Mouse (Mus musculus) MEL (cell line): ENCODE results near the gene Adprm.

Experiments
- CTCF ChIP-seq, 3 experiments: IDR thresholded peaks in 2 of 3; conservative IDR thresholded peaks in 1 of 3; 2 replicates each; pipeline ENCODE4 v1.5.1; 2011 to 2012; ENCODE audit warnings: low read length in 3 of 3, low read depth in 2 of 3, mild to moderate bottlenecking in 2 of 3, improper control_type of control experiment in 1 of 3, inconsistent platforms in 1 of 3, mixed read lengths in 1 of 3, moderate library complexity in 1 of 3; ENCODE audit not compliant: control insufficient read depth in 1 of 3, insufficient read depth in 1 of 3, poor library complexity in 1 of 3, severe bottlenecking in 1 of 3
- ELF1 ChIP-seq: IDR thresholded peaks from 2 replicates; pipeline ENCODE4 v1.6.1; 2014; ENCODE audit warnings: low read depth, mild to moderate bottlenecking, inconsistent platforms, low read length, improper control_type of control experiment, moderate library complexity
- EP300 ChIP-seq, 2 experiments: IDR thresholded peaks; 2 replicates each; pipeline ENCODE4 v1.6.1; 2011; ENCODE audit warnings: improper control_type of control experiment in 2 of 2, low read length in 2 of 2, low read depth in 1 of 2, mild to moderate bottlenecking in 1 of 2
- GATA1 ChIP-seq: IDR thresholded peaks from 2 replicates; pipeline ENCODE4 v1.6.1; 2011; ENCODE audit warnings: low read depth, low read length, improper control_type of control experiment
- HCFC1 ChIP-seq: IDR thresholded peaks from 2 replicates; pipeline ENCODE4 v1.6.1; 2012; ENCODE audit warnings: low read depth, mild to moderate bottlenecking, inconsistent platforms, low read length, improper control_type of control experiment, moderate library complexity
- JUND ChIP-seq: IDR thresholded peaks from 2 replicates; pipeline ENCODE4 v1.6.1; 2011; ENCODE audit warnings: low read depth, mild to moderate bottlenecking, improper control_type of control experiment, low read length
- MYC ChIP-seq: IDR thresholded peaks from 2 replicates; pipeline ENCODE4 v1.6.1; 2011; ENCODE audit warnings: low read depth, mild to moderate bottlenecking, low read length, improper control_type of control experiment, moderate library complexity
- POLR2A ChIP-seq, 2 experiments: IDR thresholded peaks; 2 replicates each; pipeline ENCODE4 v1.6.1; 2011 to 2012; ENCODE audit warnings: low read length in 2 of 2, mild to moderate bottlenecking in 2 of 2, control low read depth in 1 of 2, improper control_type of control experiment in 1 of 2, low read depth in 1 of 2, moderate library complexity in 1 of 2; ENCODE audit not compliant: control insufficient read depth in 1 of 2, insufficient read depth in 1 of 2, poor library complexity in 1 of 2
- RCOR1 ChIP-seq: IDR thresholded peaks from 2 replicates; pipeline ENCODE4 v1.6.1; 2012; ENCODE audit warnings: low read depth, mild to moderate bottlenecking, inconsistent platforms, low read length, improper control_type of control experiment
- SIN3A ChIP-seq: IDR thresholded peaks from 2 replicates; pipeline ENCODE4 v1.6.1; 2012; ENCODE audit warnings: low read length, improper control_type of control experiment, inconsistent platforms
- TCF12 ChIP-seq: IDR thresholded peaks from 2 replicates; pipeline ENCODE4 v1.6.1; 2014; ENCODE audit warnings: low read depth, mild to moderate bottlenecking, inconsistent platforms, low read length, improper control_type of control experiment, moderate library complexity
- USF1 ChIP-seq: IDR thresholded peaks from 2 replicates; pipeline ENCODE4 v1.6.1; 2014; ENCODE audit warnings: low read depth, mild to moderate bottlenecking, inconsistent platforms, low read length, improper control_type of control experiment, moderate library complexity
- ZMIZ1 ChIP-seq: IDR thresholded peaks from 2 replicates; pipeline ENCODE4 v1.6.1; 2012; ENCODE audit warnings: low read depth, mild to moderate bottlenecking, inconsistent platforms, low read length, improper control_type of control experiment, moderate library complexity

- no peak for TF ChIP-seq ZMIZ1
- no peak for TF ChIP-seq CTCF (IDR thresholded peaks at IDR 0.05 in 2 of 3, conservative IDR thresholded peaks at IDR 0.05 in 1 of 3; ENCODE audit: control insufficient read depth in 1 of 3, insufficient read depth in 1 of 3, low read depth in 2 of 3, low read length in 3 of 3, poor library complexity in 1 of 3, severe bottlenecking in 1 of 3)
- TF ChIP-seq USF1 = no peak
- TF ChIP-seq POLR2A (IDR thresholded peaks at IDR 0.05; ENCODE audit: control insufficient read depth in 1 of 2, insufficient read depth in 1 of 2, low read depth in 1 of 2, low read length in 2 of 2, poor library complexity in 1 of 2) = no peak
- TF ChIP-seq EP300 (IDR thresholded peaks at IDR 0.05; ENCODE audit: low read depth in 1 of 2, low read length in 2 of 2) = no peak
- TF ChIP-seq RCOR1 = no peak
- no peak for TF ChIP-seq SIN3A
- TF ChIP-seq JUND = no peak
- TF ChIP-seq ELF1 = no peak
- TF ChIP-seq TCF12 = no peak
- no peak for TF ChIP-seq HCFC1
- no peak for TF ChIP-seq MYC
- no peak for TF ChIP-seq GATA1
Observed at GRCm38 (mm10) chr11:67044959-67045358, 7.4 kb downstream of the Adprm start.
